Mouse (Mus musculus) embryo, embryonic 11.5 days (tissue): ENCODE measurements around the gene Mab21l2.

Experiments used
- DNase-seq: peaks from one replicate; pipeline ENCODE4 v3.0.0-alpha.2; 2012; ENCODE audit warnings: low read depth, low spot score

Gene Mab21l2

GRCm38 (mm10) chr3:86539555-86540168, 8.8 kb downstream of the Mab21l2 start:
- no peak for DNase-seq

GRCm38 (mm10) chr3:86538645-86539554, 9.5 kb downstream of the Mab21l2 start:
- no peak for DNase-seq

GRCm38 (mm10) chr3:86536751-86537150, 11.7 kb downstream of the Mab21l2 start:
- DNase-seq = no peak

GRCm38 (mm10) chr3:86531531-86532269, 16.7 kb downstream of the Mab21l2 start:
- DNase-seq = no peak

- DNase-seq = no peak
Observed at GRCm38 (mm10) chr3:86522880-86523505, 25.4 kb downstream of the Mab21l2 start.

GRCm38 (mm10) chr3:86518506-86519109, 29.8 kb downstream of the Mab21l2 start:
- no peak for DNase-seq

GRCm38 (mm10) chr3:86500586-86500985, 47.8 kb downstream of the Mab21l2 start:
- no peak for DNase-seq
